ENCODE assay signal across 12 mouse cellular contexts in the genomic region with DNA sequence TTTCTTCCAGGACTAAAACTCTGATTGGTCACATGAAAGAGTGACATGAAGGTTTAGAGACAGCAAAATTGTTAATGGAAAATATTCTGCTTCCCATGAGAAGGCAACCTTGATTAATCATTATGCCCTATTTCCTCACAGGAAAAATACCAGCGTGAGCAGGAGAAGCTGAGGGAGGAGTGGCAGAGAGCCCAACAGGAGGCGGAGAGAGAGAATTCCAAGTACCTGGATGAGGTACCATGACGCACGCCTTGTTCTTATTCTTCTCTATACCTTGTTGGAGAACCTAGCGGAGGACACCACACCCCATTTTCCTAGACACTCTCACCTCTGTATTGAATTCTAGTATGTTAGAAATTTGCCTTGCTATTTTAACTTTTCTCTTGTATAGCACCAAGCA.
"Had no signal": no experiment of that assay in that cellular context is flagged by ENCODE, and none has a peak within 500 bp of the region (broad histone marks: within the 10 kb centered on the region; RNA-seq: fewer than 3 reads in every experiment).

No protein-coding gene starts in this region.

- H3K4me2 ChIP-seq: limb, embryonic 13.5 days; midbrain, embryonic 11.5 days; midbrain, embryonic 15.5 days; neural tube, embryonic 12.5 days had no signal

- H3K27me3 ChIP-seq: limb, embryonic 13.5 days; megakaryocyte, embryonic 14.5 days; midbrain, embryonic 15.5 days; neural tube, embryonic 12.5 days had no signal

- H3K4me3 ChIP-seq: limb, embryonic 13.5 days; megakaryocyte, embryonic 14.5 days; midbrain, embryonic 15.5 days; neural tube, embryonic 12.5 days had no signal

- ATAC-seq: hindbrain, postnatal 0 days; midbrain, embryonic 15.5 days had no signal

- H3K27ac ChIP-seq: hindbrain, postnatal 0 days; limb, embryonic 13.5 days; liver, embryonic 14.5 days; macrophage; midbrain, embryonic 15.5 days; neural tube, embryonic 12.5 days had no signal

- H3K4me1 ChIP-seq: limb, embryonic 13.5 days; megakaryocyte, embryonic 14.5 days; midbrain, embryonic 15.5 days; neural tube, embryonic 12.5 days had no signal

- DNase-seq: left cerebral cortex, postnatal 4 days; lung, adult 18-20 months; retina, postnatal 1 day; thymus, postnatal 36 days had no signal

- H3K9ac ChIP-seq: limb, embryonic 13.5 days; liver, embryonic 14.5 days; midbrain, embryonic 15.5 days; neural tube, embryonic 12.5 days had no signal

- H3K9me3 ChIP-seq: limb, embryonic 13.5 days; midbrain, embryonic 15.5 days; neural tube, embryonic 12.5 days had no signal

- H3K36me3 ChIP-seq: midbrain, embryonic 15.5 days; neural tube, embryonic 12.5 days had no signal
